Mouse (Mus musculus) embryonic facial prominence, embryonic 10.5 days (tissue): ENCODE data around the gene Mfge8. TPM values are rescaled to one million over a fixed set of nuclear protein-coding genes. Genes with fewer than 3 reads are reported as not detected.
A peak's percentile ranks its signal among the peaks of the same experiment; 100 is the strongest.

Experiments
- DNase-seq: peaks from one replicate; pipeline ENCODE4 v3.0.0-alpha.2; 2017; ENCODE audit warnings: low spot score
- H3K27ac ChIP-seq: fragments of 300-500 bp; sonication (generic); replicated peaks from 2 replicates; pipeline ENCODE4 v1.5.1; 2016; ENCODE audit warnings: mild to moderate bottlenecking
- H3K27me3 ChIP-seq: fragments of 300-500 bp; sonication (generic); replicated peaks from 2 replicates; pipeline ENCODE4 v1.6.1; 2016; ENCODE audit warnings: low read depth, mild to moderate bottlenecking; ENCODE audit not compliant: poor library complexity, severe bottlenecking
- H3K36me3 ChIP-seq: fragments of 300-500 bp; sonication (generic); replicated peaks from 2 replicates; pipeline ENCODE4 v1.6.1; 2016; ENCODE audit warnings: mild to moderate bottlenecking, moderate library complexity
- H3K4me1 ChIP-seq: fragments of 300-500 bp; sonication (generic); 2 replicates; pipeline ENCODE4 v1.6.1; 2016
- H3K4me3 ChIP-seq: fragments of 300-500 bp; sonication (generic); 2 replicates; pipeline ENCODE4 v1.5.1; 2016; ENCODE audit warnings: mild to moderate bottlenecking, moderate library complexity
- H3K9me3 ChIP-seq: fragments of 300-500 bp; sonication (generic); 2 replicates; pipeline ENCODE4 v1.6.1; 2016; ENCODE audit warnings: mild to moderate bottlenecking
- WGBS: fragments of 180-500 bp; shearing (Covaris S2); methylation state at CpG from one replicate; pipeline ENCODE4 v1.1.7; 2016; 5-methylcytosine and 5-hydroxymethylcytosine counted together
- polyA plus RNA-seq: library from polyadenylated mRNA; unstranded; fragments of >200 nt; fragmentation: Nextera tagmentation; extraction: Ambion mirVana; gene quantifications from 2 replicates; pipeline ENCODE4 v1.2.1, GENCODE M21; 2016

The Mfge8 gene
- polyA plus RNA-seq, 1 experiment from 2014 or later = 131 TPM

GRCm38 (mm10) chr7:79149522-79149921 is 662 bp upstream of the Mfge8 start:
- WGBS = 63% methylated on average over 6 of the region's 6 CpGs
- no peak for DNase-seq
- Histone ChIP-seq H3K4me3 (peak overlapping the region; percentile 81; the same call in 1 of the 2 replicates), H3K27me3 (no peaks in the 10 kb centered on the region), H3K36me3 (peaks cover 10% of the 10 kb centered on the region), H3K9me3 (no peaks in the 10 kb centered on the region), H3K27ac (no peak overlapping the region), H3K4me1 (peaks cover 32% of the 10 kb centered on the region)

- Histone ChIP-seq H3K4me1 (peaks cover 32% of the 10 kb centered on the region), H3K36me3 (peaks cover 24% of the 10 kb centered on the region), H3K27ac (peak overlapping the region; percentile 90), H3K4me3 (peak overlapping the region; percentile 81), H3K27me3 (no peaks in the 10 kb centered on the region), H3K9me3 (no peaks in the 10 kb centered on the region)
- DNase-seq = peak; percentile 43
- WGBS = under 1% methylated on average over 20 of the region's 20 CpGs
Observed at GRCm38 (mm10) chr7:79147931-79148653, 768 bp downstream of the Mfge8 start.

- peaks cover 32% of the 10 kb centered on the region for H3K4me1 ChIP-seq
- peak overlapping the region; percentile 81 for H3K4me3 ChIP-seq
- 51% methylated on average over 12 of the region's 12 CpGs for WGBS
- H3K27me3 ChIP-seq = no peaks in the 10 kb centered on the region
- H3K36me3 ChIP-seq = peaks cover 33% of the 10 kb centered on the region
- H3K27ac ChIP-seq = peak overlapping the region; percentile 90; the same call in 1 of the 2 replicates
- DNase-seq = peak; percentile 36
- no peaks in the 10 kb centered on the region for H3K9me3 ChIP-seq
Observed at GRCm38 (mm10) chr7:79147011-79147837, 1.6 kb downstream of the Mfge8 start.

DNA sequence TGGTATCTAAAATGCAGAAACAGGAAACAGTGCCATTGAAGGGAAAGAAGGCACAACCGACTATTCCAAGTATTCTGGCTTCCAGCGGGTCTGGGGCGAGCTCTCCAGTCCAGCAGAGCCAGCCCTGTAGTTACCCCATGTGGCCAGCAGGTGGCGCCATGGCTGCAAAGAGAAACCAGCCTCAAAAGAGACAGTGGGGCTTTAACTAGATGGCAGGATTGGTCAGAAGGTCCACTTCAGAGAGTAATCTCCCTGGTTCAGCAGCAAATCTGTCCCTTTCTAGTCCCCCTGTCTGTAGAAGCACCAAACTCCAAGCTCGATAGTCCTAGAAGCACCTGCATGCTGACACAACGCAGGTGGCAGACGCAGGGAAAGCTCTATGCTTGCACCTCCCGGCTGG is 8.0 kb downstream of the Mfge8 start:
- Histone ChIP-seq H3K4me3 (no peak overlapping the region), H3K27ac (no peak overlapping the region), H3K4me1 (no peaks in the 10 kb centered on the region), H3K36me3 (peaks cover 86% of the 10 kb centered on the region), H3K27me3 (no peaks in the 10 kb centered on the region), H3K9me3 (no peaks in the 10 kb centered on the region)
- 41% methylated on average over 8 of the region's 8 CpGs for WGBS
- peak; percentile 84 for DNase-seq

- Histone ChIP-seq H3K9me3 (no peaks in the 10 kb centered on the region), H3K27me3 (no peaks in the 10 kb centered on the region), H3K27ac (no peak overlapping the region), H3K4me3 (no peak overlapping the region), H3K4me1 (no peaks in the 10 kb centered on the region), H3K36me3 (peaks cover 90% of the 10 kb centered on the region)
- DNase-seq = no peak
- WGBS = 69% methylated on average over 4 of the region's 4 CpGs
Observed at GRCm38 (mm10) chr7:79139891-79140591, 8.8 kb downstream of the Mfge8 start.

DNA sequence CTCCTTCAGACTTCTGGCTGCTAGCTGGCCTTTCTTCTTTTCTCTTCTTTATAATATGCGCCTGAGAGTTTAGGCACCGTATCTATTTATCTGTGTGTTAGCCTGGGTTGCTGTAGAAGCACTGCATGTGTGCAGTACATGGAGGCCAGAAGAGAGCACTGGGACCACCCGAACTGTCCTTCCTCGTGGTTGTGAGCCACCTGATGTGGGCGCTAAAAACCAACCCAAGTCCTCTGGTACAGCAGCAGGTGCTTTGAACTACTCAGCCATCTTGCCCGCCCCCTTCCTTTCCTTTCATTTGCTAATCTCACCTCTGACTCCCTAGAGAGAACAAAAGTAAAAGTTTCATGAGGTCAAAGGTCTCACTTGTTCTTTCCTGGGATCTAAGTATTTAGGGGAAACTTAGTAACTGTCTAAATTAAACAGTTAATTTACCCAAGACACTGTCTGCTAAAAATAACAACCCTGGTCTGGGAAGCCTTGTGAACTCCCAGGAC is 9.5 kb downstream of the Mfge8 start:
- no peak overlapping the region for H3K27ac ChIP-seq
- H3K36me3 ChIP-seq = peaks cover 90% of the 10 kb centered on the region
- H3K9me3 ChIP-seq = no peaks in the 10 kb centered on the region
- DNase-seq = no peak
- 59% methylated on average over 6 of the region's 6 CpGs for WGBS
- no peaks in the 10 kb centered on the region for H3K27me3 ChIP-seq
- peaks cover 2% of the 10 kb centered on the region; the same call in 1 of the 2 replicates for H3K4me1 ChIP-seq
- no peak overlapping the region for H3K4me3 ChIP-seq

DNA sequence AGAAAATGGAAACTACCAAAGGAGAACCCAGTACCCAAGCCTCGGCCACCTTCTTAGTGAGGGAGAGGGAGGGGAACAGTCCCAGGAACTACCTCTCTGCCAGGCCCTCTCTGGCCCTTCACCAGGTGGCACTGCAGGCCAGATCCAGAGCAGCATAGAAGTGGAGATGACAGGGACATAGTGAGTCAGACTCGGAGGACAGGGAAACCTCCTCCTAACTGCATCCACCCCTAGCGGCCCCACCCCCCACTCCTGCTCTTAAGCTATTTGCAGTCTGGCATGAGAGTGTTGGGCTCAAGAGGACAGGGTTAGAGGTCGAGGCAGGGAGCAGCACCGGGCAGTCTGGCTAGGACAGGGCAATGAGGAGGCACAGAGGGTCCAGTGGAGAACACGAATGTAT is 15.5 kb downstream of the Mfge8 start:
- WGBS = 27% methylated on average over 6 of the region's 6 CpGs
- H3K4me1 ChIP-seq = peaks cover 51% of the 10 kb centered on the region

GRCm38 (mm10) chr7:79130843-79131444 is 17.9 kb downstream of the Mfge8 start, which contains the start of gene Hapln3:
Gene Hapln3, minus strand, starts transcription at chr7:79131018.
- peak within 1 kb of the TSS; percentile 61; the same call in 1 of the 2 replicates for H3K27ac ChIP-seq
- WGBS = 3% methylated on average over 19 of the region's 19 CpGs

More for the DNA sequence above, 15.5 kb downstream of the Mfge8 start:
- no peaks in the 10 kb centered on the region for H3K9me3 ChIP-seq
- DNase-seq = no peak
- H3K27ac ChIP-seq = 0 out of 2 replicates have a peak overlapping the region, but pooled peaks have one; percentile 15
- H3K36me3 ChIP-seq = peaks cover 57% of the 10 kb centered on the region
- no peak overlapping the region for H3K4me3 ChIP-seq
- peaks cover 30% of the 10 kb centered on the region for H3K27me3 ChIP-seq

GRCm38 (mm10) chr7:79130385-79130784 is 18.5 kb downstream of the Mfge8 start:
- H3K9me3 ChIP-seq = no peaks in the 10 kb centered on the region
- H3K36me3 ChIP-seq = peaks cover 27% of the 10 kb centered on the region
- WGBS = 17% methylated on average over 13 of the region's 13 CpGs
- peak; percentile 36 for DNase-seq
- peak overlapping the region; percentile 46 for H3K4me3 ChIP-seq
- peak overlapping the region; percentile 61; the same call in 1 of the 2 replicates for H3K27ac ChIP-seq
- H3K4me1 ChIP-seq = peaks cover 62% of the 10 kb centered on the region
- peaks cover 35% of the 10 kb centered on the region for H3K27me3 ChIP-seq

More at GRCm38 (mm10) chr7:79130843-79131444, 17.9 kb downstream of the Mfge8 start, which contains the start of gene Hapln3:
- Histone ChIP-seq H3K4me1 (peaks cover 56% of the 10 kb centered on the region), H3K36me3 (peaks cover 32% of the 10 kb centered on the region), H3K27me3 (peaks cover 35% of the 10 kb centered on the region), H3K4me3 (peak within 1 kb of the TSS; percentile 46), H3K9me3 (no peaks in the 10 kb centered on the region)
- DNase-seq = peak; percentile 57

GRCm38 (mm10) chr7:79129883-79130282 is 19.0 kb downstream of the Mfge8 start:
- H3K27ac ChIP-seq = no peak overlapping the region; the same call in 1 of the 2 replicates
- DNase-seq = peak; percentile 36
- H3K36me3 ChIP-seq = peaks cover 22% of the 10 kb centered on the region
- 14% methylated on average over 8 of the region's 8 CpGs for WGBS
- peak overlapping the region; percentile 46 for H3K4me3 ChIP-seq
- H3K27me3 ChIP-seq = peaks cover 35% of the 10 kb centered on the region
- peaks cover 65% of the 10 kb centered on the region for H3K4me1 ChIP-seq
- no peaks in the 10 kb centered on the region for H3K9me3 ChIP-seq

DNA sequence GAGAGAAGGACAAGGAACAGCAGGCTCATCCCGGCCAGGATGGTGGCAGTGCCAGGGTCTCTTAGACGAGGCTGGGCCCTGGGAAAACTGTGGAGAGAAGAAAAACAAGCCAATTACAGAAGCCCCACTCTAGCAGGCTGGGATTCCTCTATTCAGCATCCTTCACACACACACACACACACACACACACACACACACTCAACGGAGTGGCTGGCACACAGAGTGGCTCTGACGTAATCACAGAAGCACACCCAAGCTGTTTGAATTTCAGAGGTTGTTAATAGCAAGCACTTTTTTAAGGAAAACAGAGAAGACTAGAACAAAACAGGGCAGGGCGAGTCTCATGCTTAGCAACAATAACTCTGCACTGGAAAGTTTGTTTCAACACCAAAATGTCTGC is 25.4 kb downstream of the Mfge8 start:
- DNase-seq = no peak
- peaks cover 14% of the 10 kb centered on the region for H3K4me1 ChIP-seq
- WGBS = 84% methylated on average over 5 of the region's 5 CpGs
- H3K4me3 ChIP-seq = no peak overlapping the region
- no peak overlapping the region for H3K27ac ChIP-seq
- no peaks in the 10 kb centered on the region for H3K9me3 ChIP-seq
- H3K36me3 ChIP-seq = no peaks in the 10 kb centered on the region
- H3K27me3 ChIP-seq = peaks cover 6% of the 10 kb centered on the region; the same call in 1 of the 2 replicates
